Mouse (Mus musculus): ENCODE measurements around the gene Eif4ebp2. TPM values are rescaled to one million over a fixed set of nuclear protein-coding genes. Genes with fewer than 3 reads are reported as not detected.

Gene Eif4ebp2
- polyA plus RNA-seq, 1 experiment from 2014 or later, result 62.5 TPM

GRCm38 (mm10) chr10:61415240-61415639, 37.2 kb downstream of the Eif4ebp2 start:
- Histone ChIP-seq H3K4me3 (ENCODE audit: low read depth, low read length) (no peak overlapping the region), H3K27ac (ENCODE audit: low read length) (no peak overlapping the region), H3K9me3 (ENCODE audit: low read length) (no peaks in the 10 kb centered on the region), H3K9ac (replicated peaks; ENCODE audit: low read depth) (no peak overlapping the region), H3K36me3 (ENCODE audit: insufficient read depth, low read length) (no peaks in the 10 kb centered on the region), H3K27me3 (replicated peaks; ENCODE audit: insufficient read depth, low read length) (peaks cover 27% of the 10 kb centered on the region), H3K4me1 (ENCODE audit: insufficient read depth, low read depth, low read length) (0 out of 2 replicates have a peak, but pooled peaks cover 6% of the 10 kb centered on the region), H3K4me2 (replicated peaks; ENCODE audit: low read depth, low read length) (no peak overlapping the region)
- TF ChIP-seq EP300 (IDR thresholded peaks at IDR 0.05), result no peak
- peak; percentile 24; the same call in 1 of the 2 replicates for TF ChIP-seq CTCF (IDR thresholded peaks at IDR 0.05)
- ATAC-seq (no peak), DNase-seq (ENCODE audit: low spot score) (no peak)
- WGBS, result 54% methylated on average over 3 of the region's 3 CpGs

GRCm38 (mm10) chr10:61412910-61413625, 39.4 kb downstream of the Eif4ebp2 start:
- Histone ChIP-seq H3K27me3 (replicated peaks; ENCODE audit: insufficient read depth, low read length) (peaks cover 13% of the 10 kb centered on the region), H3K9ac (replicated peaks; ENCODE audit: low read depth) (no peak overlapping the region), H3K4me1 (ENCODE audit: insufficient read depth, low read depth, low read length) (no peaks in the 10 kb centered on the region), H3K9me3 (ENCODE audit: low read length) (no peaks in the 10 kb centered on the region), H3K4me3 (ENCODE audit: low read depth, low read length) (no peak overlapping the region), H3K27ac (ENCODE audit: low read length) (no peak overlapping the region), H3K4me2 (replicated peaks; ENCODE audit: low read depth, low read length) (no peak overlapping the region), H3K36me3 (ENCODE audit: insufficient read depth, low read length) (no peaks in the 10 kb centered on the region)
- 21% methylated on average over 21 of the region's 21 CpGs for whole genome bisulfite sequencing
- no peak for ATAC-seq
- TF ChIP-seq CTCF (IDR thresholded peaks at IDR 0.05) (no peak), EP300 (IDR thresholded peaks at IDR 0.05) (no peak)
- DNase-seq (ENCODE audit: low spot score), result no peak

DNA sequence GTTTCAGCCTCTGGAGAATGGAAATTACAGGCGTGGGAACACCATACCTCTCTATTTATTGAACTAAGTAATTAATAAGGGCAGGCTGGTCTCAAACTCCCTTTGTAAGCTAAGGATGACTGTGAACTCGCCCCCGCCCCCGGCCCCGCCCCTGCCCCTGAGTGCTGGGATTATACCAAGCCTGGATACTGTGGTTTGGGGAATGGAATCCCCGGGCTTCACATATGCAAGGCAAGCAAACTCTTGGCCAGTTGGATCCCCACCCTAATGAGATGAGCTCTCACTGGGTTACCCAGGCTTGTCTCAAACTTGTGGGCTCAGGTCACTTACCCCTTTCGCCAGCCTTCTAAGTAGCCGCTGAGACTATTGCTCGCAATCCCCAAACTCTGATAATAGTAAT, 42.3 kb downstream of the Eif4ebp2 start:
- Histone ChIP-seq H3K9me3 (ENCODE audit: low read length) (no peaks in the 10 kb centered on the region), H3K27ac (ENCODE audit: low read length) (no peak overlapping the region), H3K4me2 (replicated peaks; ENCODE audit: low read depth, low read length) (no peak overlapping the region), H3K36me3 (ENCODE audit: insufficient read depth, low read length) (no peaks in the 10 kb centered on the region), H3K27me3 (replicated peaks; ENCODE audit: insufficient read depth, low read length) (no peaks in the 10 kb centered on the region), H3K4me3 (ENCODE audit: low read depth, low read length) (no peak overlapping the region), H3K9ac (replicated peaks; ENCODE audit: low read depth) (no peak overlapping the region), H3K4me1 (ENCODE audit: insufficient read depth, low read depth, low read length) (no peaks in the 10 kb centered on the region)
- no peak for ATAC-seq
- WGBS, result 37% methylated on average over 9 of the region's 9 CpGs
- no peak for DNase-seq (ENCODE audit: low spot score)
- no peak for TF ChIP-seq EP300 (IDR thresholded peaks at IDR 0.05)
- TF ChIP-seq CTCF (IDR thresholded peaks at IDR 0.05), result no peak

DNA sequence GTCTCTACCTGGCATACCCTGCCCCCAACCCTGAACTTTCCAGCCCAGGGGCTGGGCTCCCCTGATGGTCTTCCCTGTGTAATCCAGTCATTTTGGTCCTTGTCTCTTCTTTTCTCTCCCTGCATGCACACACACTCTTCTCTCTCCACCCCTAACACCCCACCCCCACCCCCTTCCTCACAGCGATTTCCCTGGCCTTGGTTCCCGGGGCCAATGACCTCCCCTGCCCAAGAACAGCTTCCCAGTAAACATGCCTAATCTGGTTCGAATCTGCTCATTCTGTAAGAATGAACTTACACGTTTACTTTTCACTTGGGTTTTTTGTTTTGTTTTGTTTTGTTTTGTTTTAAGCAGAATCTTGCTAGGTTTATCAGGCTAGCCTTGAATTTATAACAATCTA, 42.7 kb downstream of the Eif4ebp2 start:
- Histone ChIP-seq H3K9ac (replicated peaks; ENCODE audit: low read depth) (no peak overlapping the region), H3K4me2 (replicated peaks; ENCODE audit: low read depth, low read length) (no peak overlapping the region), H3K27ac (ENCODE audit: low read length) (no peak overlapping the region), H3K27me3 (replicated peaks; ENCODE audit: insufficient read depth, low read length) (no peaks in the 10 kb centered on the region), H3K4me1 (ENCODE audit: insufficient read depth, low read depth, low read length) (no peaks in the 10 kb centered on the region), H3K36me3 (ENCODE audit: insufficient read depth, low read length) (no peaks in the 10 kb centered on the region), H3K4me3 (ENCODE audit: low read depth, low read length) (no peak overlapping the region), H3K9me3 (ENCODE audit: low read length) (no peaks in the 10 kb centered on the region)
- TF ChIP-seq EP300 (IDR thresholded peaks at IDR 0.05) (no peak), CTCF (IDR thresholded peaks at IDR 0.05) (no peak)
- ATAC-seq (no peak), DNase-seq (ENCODE audit: low spot score) (no peak)
- WGBS, result 12% methylated on average over 4 of the region's 4 CpGs

DNA sequence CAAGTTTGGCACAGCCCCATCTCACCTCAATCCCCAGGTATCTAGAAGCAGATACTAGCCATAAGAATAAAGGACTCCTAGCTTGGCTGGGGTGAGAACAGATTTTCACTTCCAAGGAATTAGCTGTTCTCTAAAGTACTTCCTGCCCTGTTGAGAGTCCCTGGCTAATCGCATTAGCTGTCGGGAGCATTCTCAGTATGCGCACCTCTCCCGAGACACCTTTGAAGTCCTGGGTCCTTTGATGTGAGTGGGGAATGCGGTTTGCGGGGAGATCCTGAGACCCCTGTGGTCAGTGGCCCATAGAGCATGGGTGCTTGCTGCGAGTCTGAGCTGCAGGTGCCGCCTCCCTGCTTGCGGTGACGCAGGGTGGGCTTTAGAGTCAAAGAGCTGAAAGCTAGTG, 46.5 kb downstream of the Eif4ebp2 start:
- Histone ChIP-seq H3K4me3 (ENCODE audit: low read depth, low read length) (no peak overlapping the region), H3K4me2 (replicated peaks; ENCODE audit: low read depth, low read length) (no peak overlapping the region), H3K9me3 (ENCODE audit: low read length) (no peaks in the 10 kb centered on the region), H3K4me1 (ENCODE audit: insufficient read depth, low read depth, low read length) (no peaks in the 10 kb centered on the region), H3K27me3 (replicated peaks; ENCODE audit: insufficient read depth, low read length) (no peaks in the 10 kb centered on the region), H3K27ac (ENCODE audit: low read length) (no peak overlapping the region), H3K36me3 (ENCODE audit: insufficient read depth, low read length) (no peaks in the 10 kb centered on the region), H3K9ac (replicated peaks; ENCODE audit: low read depth) (no peak overlapping the region)
- no peak for TF ChIP-seq CTCF (IDR thresholded peaks at IDR 0.05)
- no peak for TF ChIP-seq EP300 (IDR thresholded peaks at IDR 0.05)
- no peak for ATAC-seq
- DNase-seq (ENCODE audit: low spot score), result no peak
- WGBS, result 16% methylated on average over 10 of the region's 10 CpGs

- no peak overlapping the region for H3K9ac ChIP-seq (replicated peaks; ENCODE audit: low read depth)
- H3K4me3 ChIP-seq (ENCODE audit: low read depth, low read length), result no peak overlapping the region
- TF ChIP-seq EP300 (IDR thresholded peaks at IDR 0.05), result no peak
- TF ChIP-seq CTCF (IDR thresholded peaks at IDR 0.05), result no peak
- 48% methylated on average over 2 of the region's 2 CpGs for WGBS
- no peaks in the 10 kb centered on the region for H3K9me3 ChIP-seq (ENCODE audit: low read length)
- DNase-seq (ENCODE audit: low spot score) (peak; percentile 29), ATAC-seq (peak; percentile 30; the same call in 1 of the 2 replicates)
- no peaks in the 10 kb centered on the region for H3K4me1 ChIP-seq (ENCODE audit: insufficient read depth, low read depth, low read length)
- H3K36me3 ChIP-seq (ENCODE audit: insufficient read depth, low read length), result no peaks in the 10 kb centered on the region
- H3K27me3 ChIP-seq (replicated peaks; ENCODE audit: insufficient read depth, low read length), result no peaks in the 10 kb centered on the region
- no peak overlapping the region for H3K27ac ChIP-seq (ENCODE audit: low read length)
- no peak overlapping the region for H3K4me2 ChIP-seq (replicated peaks; ENCODE audit: low read depth, low read length)
Observed at GRCm38 (mm10) chr10:61402911-61403310, 49.5 kb downstream of the Eif4ebp2 start.
